Mouse (Mus musculus) spleen, embryonic (tissue): ENCODE results near the gene Slc6a9.

Source experiments
- CTCF ChIA-PET: fragments of 350-600 bp; sonication (Branson Sonifier 250); formaldehyde crosslinking; loops from one replicate; lab custom pipeline; 2022; lab: Charles Lee

The Slc6a9 gene

DNA sequence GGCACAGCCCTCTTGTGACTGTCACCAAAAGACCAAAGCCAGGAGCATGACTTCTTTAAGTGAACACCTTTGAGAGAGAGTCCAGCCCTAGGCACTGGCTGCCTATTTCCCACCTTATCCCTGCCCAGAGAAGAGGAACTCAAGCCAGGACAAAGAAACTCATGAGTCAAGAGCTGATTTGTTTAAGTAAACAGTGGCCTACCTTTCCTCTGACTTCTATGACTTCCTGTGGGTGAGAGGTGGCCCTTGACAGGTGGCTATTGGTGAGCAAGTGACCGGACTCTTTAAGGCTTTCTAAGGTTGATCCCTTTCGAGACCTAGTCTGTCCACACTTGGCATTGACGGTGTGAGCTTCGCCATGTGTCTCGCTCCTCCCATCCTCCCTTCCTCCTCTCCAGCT lies 6.5 kb downstream of the Slc6a9 start:
- CTCF ChIA-PET, result no interaction called here

DNA sequence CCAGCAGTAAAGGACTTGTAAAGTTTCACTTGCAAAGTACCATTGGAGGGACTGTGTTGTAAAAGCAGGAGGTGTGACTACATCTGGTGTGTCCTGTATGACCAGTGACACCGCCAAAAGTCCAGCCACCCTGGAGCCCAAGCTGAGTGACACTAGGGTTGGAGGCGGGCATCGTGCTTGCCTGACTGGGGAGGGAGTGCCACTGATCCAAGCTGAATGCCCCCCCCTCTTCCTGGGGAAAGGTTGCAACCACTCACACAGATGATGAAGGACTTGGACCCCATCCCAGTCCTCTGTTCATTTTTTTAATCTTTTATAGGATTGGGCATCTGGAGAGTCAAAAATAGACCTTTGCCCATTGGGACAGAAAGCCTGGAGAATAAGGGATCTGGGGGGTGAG lies 7.3 kb downstream of the Slc6a9 start:
- CTCF ChIA-PET, result no interaction called here

- CTCF ChIA-PET, result no interaction called here
These were observed 8.8 kb downstream of the Slc6a9 start for GRCm38 (mm10) chr4:117843101-117843500.

GRCm38 (mm10) chr4:117844467-117844866 lies 10.2 kb downstream of the Slc6a9 start:
- CTCF ChIA-PET, result no interaction called here

- CTCF ChIA-PET, result no interaction called here
These were observed 11.0 kb downstream of the Slc6a9 start for GRCm38 (mm10) chr4:117845316-117845715.

DNA sequence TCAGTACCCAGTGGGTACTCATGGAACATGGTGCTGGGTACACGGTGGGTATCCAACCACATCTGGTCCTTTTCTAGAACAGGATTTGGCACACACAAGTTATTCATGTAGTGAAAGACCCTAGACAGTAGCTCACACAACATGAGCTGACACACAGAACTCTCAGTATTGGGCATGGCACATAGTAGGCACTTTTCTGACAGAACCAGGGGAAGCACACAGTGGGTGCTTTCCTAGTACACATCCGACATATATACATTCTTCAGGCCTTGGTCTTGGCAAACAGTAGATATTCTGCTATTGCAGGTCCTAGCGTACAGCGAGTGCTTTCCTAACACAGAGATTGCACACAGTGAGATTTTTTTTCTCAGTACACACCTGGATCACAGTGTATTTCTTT lies 12.0 kb downstream of the Slc6a9 start:
- CTCF ChIA-PET, result no interaction called here

- CTCF ChIA-PET, result no interaction called here
These were observed 12.7 kb downstream of the Slc6a9 start for GRCm38 (mm10) chr4:117847011-117847410.

GRCm38 (mm10) chr4:117849063-117849462 lies 14.8 kb downstream of the Slc6a9 start:
- CTCF ChIA-PET, result no interaction called here

GRCm38 (mm10) chr4:117849506-117849905 lies 15.2 kb downstream of the Slc6a9 start:
- CTCF ChIA-PET, result no interaction called here

GRCm38 (mm10) chr4:117850176-117850575 lies 15.9 kb downstream of the Slc6a9 start:
- CTCF ChIA-PET, result no interaction called here

DNA sequence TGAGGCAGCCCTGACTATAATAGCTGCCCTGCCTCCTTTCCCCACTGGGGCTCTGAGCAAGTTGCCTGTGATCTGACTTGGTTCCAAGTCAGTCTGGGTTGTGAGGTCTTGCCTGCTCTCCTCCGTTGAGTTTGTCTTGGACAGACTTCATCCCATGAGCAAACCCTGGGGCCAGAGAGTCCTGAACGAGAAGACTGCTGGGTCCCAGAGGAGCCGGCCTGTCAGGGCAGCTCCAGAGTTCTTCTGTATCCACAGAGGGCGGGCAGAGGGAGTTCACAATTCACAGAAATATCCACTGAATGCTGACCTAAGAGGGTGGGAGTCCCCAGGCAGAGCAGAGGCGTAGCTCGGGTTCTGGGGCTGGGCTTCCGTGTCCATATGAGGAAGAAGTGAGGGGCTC lies 16.6 kb downstream of the Slc6a9 start:
- CTCF ChIA-PET, result no interaction called here

GRCm38 (mm10) chr4:117852152-117852868 lies 18.0 kb downstream of the Slc6a9 start:
- CTCF ChIA-PET, result no interaction called here

DNA sequence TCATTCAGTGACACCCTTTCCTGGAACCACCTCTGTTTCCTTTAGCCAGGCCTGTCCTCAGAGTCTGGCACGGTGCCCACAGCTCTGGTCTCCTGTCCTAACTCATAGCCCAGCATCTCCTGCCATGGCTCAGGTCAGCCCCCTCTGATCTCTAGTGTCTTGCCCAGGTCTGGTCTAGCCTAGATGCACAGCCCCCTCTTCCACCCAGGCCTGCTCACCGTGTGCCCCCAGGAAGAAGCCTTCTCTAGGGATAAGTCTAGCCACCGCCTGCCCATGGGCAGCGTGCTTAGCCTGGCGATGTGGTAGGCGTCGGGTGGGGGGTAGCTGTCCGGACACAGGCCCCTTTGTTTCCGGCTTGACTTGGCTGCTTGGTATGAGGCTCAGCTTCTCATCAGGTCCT lies 20.8 kb downstream of the Slc6a9 start:
- CTCF ChIA-PET, result no interaction called here

GRCm38 (mm10) chr4:117858794-117859193 lies 24.5 kb downstream of the Slc6a9 start:
- CTCF ChIA-PET, result interaction anchor here (0.6 kb wide), 1 partner anchor 78 kb away, joined by 3 read pairs; no protein-coding TSS in a partner anchor

DNA sequence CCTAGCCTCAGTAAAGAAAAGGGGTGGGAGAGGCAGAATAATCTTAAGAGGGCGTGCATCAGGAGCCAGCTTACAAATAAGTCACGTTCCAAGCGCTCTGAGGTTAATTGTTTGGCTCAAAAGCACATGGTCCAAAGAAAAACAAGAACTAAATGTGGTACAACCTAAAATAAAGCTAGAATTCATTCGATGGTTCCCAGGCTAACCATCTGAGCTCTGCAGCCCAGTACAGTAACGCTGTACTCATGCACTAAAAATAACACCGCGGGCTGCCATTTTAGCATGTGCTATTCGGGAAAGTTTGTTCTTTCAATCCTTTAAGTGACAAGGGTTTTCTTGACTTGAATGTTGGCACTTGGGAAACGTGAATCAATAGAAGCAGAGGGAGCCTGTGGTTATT lies 26.3 kb downstream of the Slc6a9 start:
- CTCF ChIA-PET, result no interaction called here

GRCm38 (mm10) chr4:117862823-117863222 lies 28.5 kb downstream of the Slc6a9 start:
- CTCF ChIA-PET, result no interaction called here

- CTCF ChIA-PET, result no interaction called here
These were observed 31.8 kb downstream of the Slc6a9 start for GRCm38 (mm10) chr4:117866083-117866482.

DNA sequence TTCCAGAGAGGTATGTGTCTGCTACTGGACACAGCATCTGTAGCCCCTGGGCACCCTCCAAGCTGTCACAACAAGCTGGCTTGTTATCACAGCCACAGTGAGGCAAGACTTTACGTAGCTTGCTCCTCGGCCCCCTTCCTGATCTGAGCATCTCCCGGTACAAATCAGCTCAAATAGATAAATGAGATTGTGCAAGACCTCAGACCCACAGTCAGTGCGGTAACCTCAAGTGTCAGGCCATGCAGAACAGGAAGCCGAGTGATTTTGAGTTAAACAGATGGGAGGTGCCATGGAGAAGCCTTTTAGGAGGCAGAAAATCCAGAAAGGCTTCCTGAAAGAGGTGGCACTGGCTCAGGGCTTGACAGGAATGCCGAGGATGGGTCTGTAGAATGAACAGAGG lies 32.7 kb downstream of the Slc6a9 start:
- CTCF ChIA-PET, result interaction anchor here (0.5 to 0.7 kb wide), 2 partner anchors 158 to 541 kb away, joined by 3 to 4 read pairs; no protein-coding TSS in a partner anchor

DNA sequence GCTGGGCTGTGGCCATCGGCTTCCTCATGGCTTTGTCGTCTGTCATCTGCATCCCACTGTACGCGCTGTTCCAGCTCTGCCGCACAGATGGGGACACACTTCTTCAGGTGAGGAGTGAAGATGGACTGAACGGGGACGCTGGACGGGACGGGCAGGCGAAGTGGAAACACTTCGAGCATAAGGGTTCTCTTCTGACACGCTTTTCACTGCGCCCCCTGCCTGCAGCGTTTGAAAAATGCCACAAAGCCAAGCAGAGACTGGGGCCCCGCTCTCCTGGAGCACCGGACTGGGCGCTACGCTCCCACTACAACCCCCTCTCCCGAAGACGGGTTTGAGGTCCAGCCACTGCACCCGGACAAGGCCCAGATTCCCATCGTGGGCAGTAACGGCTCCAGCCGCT lies 33.5 kb downstream of the Slc6a9 start:
- CTCF ChIA-PET, result no interaction called here

DNA sequence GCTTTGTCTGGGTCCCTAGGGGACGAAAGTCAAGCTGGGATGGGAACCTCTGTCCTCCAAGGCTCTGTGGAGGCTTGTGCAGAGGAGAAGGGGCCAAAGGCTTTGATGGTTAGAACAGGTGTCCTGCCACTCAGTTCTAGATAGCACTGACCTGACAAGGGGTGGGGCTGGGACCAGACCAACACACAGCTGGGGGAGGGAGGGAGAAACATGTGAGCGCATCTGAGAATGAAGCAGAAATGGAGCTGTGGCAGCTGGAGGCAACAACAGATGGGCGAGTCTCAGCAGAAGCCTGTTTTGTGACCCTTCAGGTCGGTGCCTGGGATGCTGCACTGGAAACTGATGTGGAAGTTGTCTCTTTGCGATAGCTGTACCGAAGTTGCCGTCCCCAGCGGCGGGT lies 35.0 kb downstream of the Slc6a9 start:
- CTCF ChIA-PET, result interaction anchor here (0.6 kb wide), 1 partner anchor 57 kb away, joined by 3 read pairs; no protein-coding TSS in a partner anchor

DNA sequence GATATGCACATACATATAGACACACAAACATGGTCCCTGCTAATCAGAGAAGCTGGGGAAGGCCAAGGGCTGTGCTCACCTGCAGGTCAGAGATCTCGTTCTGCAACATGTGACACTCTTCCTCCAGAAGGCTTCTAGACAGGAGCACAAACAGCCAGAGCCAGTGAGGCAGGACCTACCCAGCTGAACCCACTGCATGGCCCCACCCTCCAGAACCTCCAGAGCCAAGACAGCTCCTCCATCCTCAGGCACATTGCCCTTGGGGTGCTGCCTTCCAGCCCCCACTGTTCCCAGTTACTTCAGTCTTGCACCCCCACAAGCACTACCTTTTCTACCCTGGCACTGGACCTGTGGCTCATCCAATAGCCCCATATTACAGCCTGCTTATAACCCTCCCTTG lies 36.1 kb downstream of the Slc6a9 start:
- CTCF ChIA-PET, result no interaction called here

DNA sequence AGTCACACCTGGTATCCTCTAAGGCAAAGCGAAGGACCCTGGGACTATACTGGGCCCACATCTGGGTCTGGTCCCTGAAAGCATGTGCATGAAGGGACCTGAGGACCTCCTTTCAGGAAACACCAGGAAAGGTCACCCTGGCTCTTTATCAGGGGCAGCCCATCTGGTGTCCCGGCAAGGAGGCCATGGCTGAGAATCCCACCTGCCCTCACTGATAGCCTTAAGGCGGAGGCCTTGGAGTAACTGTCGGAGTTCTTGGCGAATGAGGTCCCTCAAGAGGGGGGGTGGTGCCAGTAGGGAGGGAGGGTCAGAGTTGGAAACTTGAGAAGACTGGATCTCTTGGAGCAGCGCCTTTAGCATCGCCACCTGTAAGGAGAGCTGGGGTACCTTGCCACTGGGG lies 37.5 kb downstream of the Slc6a9 start:
- CTCF ChIA-PET, result no interaction called here

DNA sequence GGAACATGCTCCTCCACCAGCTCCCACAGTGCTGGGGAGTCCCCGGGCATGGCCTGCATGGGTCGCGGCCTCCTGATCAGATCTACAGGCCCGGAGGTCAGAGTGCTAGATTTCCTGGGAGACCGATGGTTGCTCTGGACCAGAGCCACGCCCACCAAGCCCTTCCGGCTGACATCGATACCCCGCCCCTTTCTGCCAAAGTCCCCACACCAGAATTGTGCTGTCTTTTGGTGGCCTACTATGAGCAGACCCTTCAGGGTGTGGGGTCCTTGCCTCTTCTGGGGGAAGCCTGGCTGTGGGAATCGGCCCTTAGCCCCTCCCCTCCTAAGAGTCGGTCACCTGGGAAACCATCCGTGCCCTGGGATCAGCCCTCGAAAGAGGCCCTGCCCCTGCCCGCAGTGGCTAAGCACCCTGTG lies 38.2 kb downstream of the Slc6a9 start, which contains the start of gene Ccdc24:
Gene Ccdc24 (minus strand): TSS at position 87 of the 416 bp plus-strand sequence.
- CTCF ChIA-PET, result no interaction called here

DNA sequence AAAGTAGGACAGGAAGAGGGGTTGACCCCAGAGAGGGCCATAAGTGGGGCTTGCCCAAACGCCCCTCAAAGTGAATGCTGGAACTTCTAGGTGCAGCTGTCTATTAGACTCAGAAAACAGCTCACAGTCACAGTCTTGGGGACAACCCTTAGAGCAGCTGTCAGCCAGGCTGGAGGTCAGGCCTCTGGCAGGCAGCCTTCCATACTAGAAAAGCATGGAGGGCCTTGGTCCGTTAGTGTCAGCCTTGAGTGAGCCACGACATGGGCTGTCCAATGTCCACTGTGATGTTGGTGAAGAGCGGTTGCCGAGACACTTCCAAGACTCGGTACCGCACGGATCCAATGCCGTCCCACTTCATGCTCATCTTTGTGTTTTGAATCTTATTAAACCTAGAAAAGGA lies 39.3 kb downstream of the Slc6a9 start:
- CTCF ChIA-PET, result no interaction called here
